ENCODE assay signal across 12 mouse cellular contexts in the genomic region with DNA sequence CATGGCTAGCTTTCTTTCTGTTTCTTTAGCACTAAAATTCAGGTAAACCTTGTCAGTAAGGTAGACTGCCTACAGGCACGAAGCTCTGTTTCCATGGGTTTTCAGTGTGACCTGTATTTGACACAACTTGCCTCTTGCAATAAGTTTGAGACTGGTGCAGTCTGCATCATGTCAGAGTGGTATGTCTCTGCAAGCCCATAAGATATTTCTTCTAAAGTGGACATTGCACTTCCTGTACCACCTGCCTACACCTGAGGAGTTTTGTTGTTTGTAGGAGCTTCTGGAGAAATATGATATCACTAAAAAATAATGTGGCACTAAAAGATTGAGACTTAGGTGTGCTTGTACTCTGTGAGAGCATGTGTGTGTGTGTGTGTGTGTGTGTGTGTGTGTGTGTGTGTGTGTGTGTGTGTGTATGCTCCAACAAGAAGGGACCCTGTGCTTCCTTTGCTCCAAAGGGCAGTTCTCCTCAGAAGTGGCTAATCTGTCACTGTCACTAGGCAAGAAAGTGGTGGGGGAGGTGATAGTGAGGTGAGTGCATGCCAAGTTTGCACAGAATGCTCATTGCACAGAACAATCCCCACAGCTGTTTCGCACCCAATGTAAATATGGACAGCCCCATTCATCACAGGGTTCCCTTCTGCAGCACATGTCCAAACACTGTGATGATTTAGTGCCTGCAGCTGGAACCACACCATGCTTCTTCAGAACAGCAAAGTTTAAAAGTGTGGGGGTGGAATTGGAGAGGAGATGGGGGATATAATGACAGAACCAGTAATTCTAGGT.
A peak's percentile ranks its signal among the peaks of the same experiment; 100 is the strongest.
DNase-seq lines count a peak whose midpoint lies in the region; ATAC-seq and TF ChIP-seq lines count a peak whose summit lies in the region.
"Had no signal": no experiment of that assay in that cellular context is flagged by ENCODE, and none has a peak within 500 bp of the region (broad histone marks: within the 10 kb centered on the region; RNA-seq: fewer than 3 reads in every experiment).

No protein-coding gene starts in this region.

- no peaks in the 10 kb centered on the region for H3K27me3 ChIP-seq in embryonic facial prominence, embryonic 14.5 days (replicated peaks; ENCODE audit: control insufficient read depth, insufficient read depth, low read length)
- no peaks in the 10 kb centered on the region for H3K27me3 ChIP-seq in embryonic facial prominence, embryonic 10.5 days (replicated peaks; ENCODE audit: low read depth, poor library complexity, severe bottlenecking)
- H3K27me3 ChIP-seq in lung, embryonic 16.5 days (ENCODE audit: control insufficient read depth, insufficient read depth, low read depth, low read length) = no peaks in the 10 kb centered on the region
- H3K27me3 ChIP-seq in intestine, embryonic 15.5 days (replicated peaks) = no peaks in the 10 kb centered on the region
- H3K27me3 ChIP-seq: heart, embryonic 13.5 days had no signal

- no peak for ATAC-seq in embryonic facial prominence, embryonic 14.5 days (ENCODE audit: low read depth)
- peak; percentile 73 for ATAC-seq in lung, embryonic 16.5 days (ENCODE audit: low read depth)
- ATAC-seq in intestine, embryonic 15.5 days = peak; percentile 95

- no peaks in the 10 kb centered on the region for H3K4me1 ChIP-seq in embryonic facial prominence, embryonic 14.5 days (ENCODE audit: control insufficient read depth, insufficient read depth, low read length)
- H3K4me1 ChIP-seq in embryonic facial prominence, embryonic 10.5 days = no peaks in the 10 kb centered on the region
- no peaks in the 10 kb centered on the region; the same call in 1 of the 2 replicates for H3K4me1 ChIP-seq in lung, embryonic 16.5 days (replicated peaks; ENCODE audit: control insufficient read depth, insufficient read depth, low read length)
- H3K4me1 ChIP-seq in lung, adult 2 months (ENCODE audit: control insufficient read depth, insufficient read depth, low read length) = no peaks in the 10 kb centered on the region
- 0 out of 2 replicates have a peak, but pooled peaks cover 3% of the 10 kb centered on the region for H3K4me1 ChIP-seq in intestine, embryonic 15.5 days (replicated peaks)
- H3K4me1 ChIP-seq: heart, embryonic 13.5 days had no signal

- no peak for TF ChIP-seq POLR2A in lung, adult 2 months (IDR thresholded peaks at IDR 0.05; ENCODE audit: borderline replicate concordance, extremely low read depth, low read depth, low read length)

- 68% methylated on average over 2 of the region's 2 CpGs for WGBS in embryonic facial prominence, embryonic 14.5 days
- WGBS in embryonic facial prominence, embryonic 10.5 days = 81% methylated on average over 2 of the region's 2 CpGs
- 8% methylated on average over 2 of the region's 2 CpGs for WGBS in lung, embryonic 16.5 days
- 35% methylated on average over 2 of the region's 2 CpGs for WGBS in lung, adult 2 months
- WGBS in intestine, embryonic 15.5 days = 27% methylated on average over 2 of the region's 2 CpGs

- TF ChIP-seq CTCF in lung, adult 2 months (IDR thresholded peaks at IDR 0.05; ENCODE audit: insufficient read depth, low read length) = no peak

- no peak overlapping the region for H3K27ac ChIP-seq in embryonic facial prominence, embryonic 14.5 days (replicated peaks; ENCODE audit: low read depth, low read length)
- no peak overlapping the region for H3K27ac ChIP-seq in embryonic facial prominence, embryonic 10.5 days (replicated peaks)
- H3K27ac ChIP-seq in lung, embryonic 16.5 days (ENCODE audit: low read length) = no peak overlapping the region
- H3K27ac ChIP-seq in intestine, embryonic 15.5 days = 0 out of 2 replicates have a peak overlapping the region, but pooled peaks have one; percentile 19
- H3K27ac ChIP-seq: heart, embryonic 13.5 days had no signal

- DNase-seq in embryonic facial prominence, embryonic 14.5 days (ENCODE audit: low spot score) = peak; percentile 20
- DNase-seq in embryonic facial prominence, embryonic 10.5 days (ENCODE audit: low spot score) = no peak
- DNase-seq in lung, adult 2 months = no peak
- peak; percentile 6 for DNase-seq in yolk sac, embryonic 10.5 days (ENCODE audit: low spot score)
- no peak for DNase-seq in layer of hippocampus, postnatal 25 days (ENCODE audit: extremely low spot score in 1 of 2, low spot score in 1 of 2)
- DNase-seq in left cerebral cortex, adult 8-10 months (ENCODE audit: low spot score in 2 of 2) = no peak
- DNase-seq: cerebellum, postnatal 14 days; right cerebral cortex, adult 18-20 months had no signal

- H3K4me3 ChIP-seq in embryonic facial prominence, embryonic 14.5 days (ENCODE audit: low read depth, low read length) = no peak overlapping the region
- no peak overlapping the region for H3K4me3 ChIP-seq in embryonic facial prominence, embryonic 10.5 days
- H3K4me3 ChIP-seq in lung, embryonic 16.5 days (ENCODE audit: low read length) = no peak overlapping the region
- H3K4me3 ChIP-seq in lung, adult 2 months (replicated peaks; ENCODE audit: extremely low read depth, low read depth, low read length) = no peak overlapping the region
- H3K4me3 ChIP-seq in intestine, embryonic 15.5 days (replicated peaks) = no peak overlapping the region
- H3K4me3 ChIP-seq: heart, embryonic 13.5 days had no signal

- no peak overlapping the region for H3K4me2 ChIP-seq in embryonic facial prominence, embryonic 14.5 days (ENCODE audit: low read depth, low read length)
- no peak overlapping the region for H3K4me2 ChIP-seq in lung, embryonic 16.5 days (ENCODE audit: low read depth, low read length)
- no peak overlapping the region for H3K4me2 ChIP-seq in intestine, embryonic 15.5 days (replicated peaks)
- H3K4me2 ChIP-seq: heart, embryonic 13.5 days; liver, embryonic 11.5 days had no signal

- H3K9ac ChIP-seq in embryonic facial prominence, embryonic 14.5 days (ENCODE audit: low read depth, low read length) = no peak overlapping the region
- no peak overlapping the region for H3K9ac ChIP-seq in lung, embryonic 16.5 days (ENCODE audit: low read length)
- no peak overlapping the region for H3K9ac ChIP-seq in intestine, embryonic 15.5 days
- H3K9ac ChIP-seq: heart, embryonic 13.5 days had no signal

- H3K9me3 ChIP-seq in embryonic facial prominence, embryonic 14.5 days (ENCODE audit: control insufficient read depth, low read length) = no peaks in the 10 kb centered on the region
- H3K9me3 ChIP-seq in embryonic facial prominence, embryonic 10.5 days = no peaks in the 10 kb centered on the region
- no peaks in the 10 kb centered on the region for H3K9me3 ChIP-seq in lung, embryonic 16.5 days (ENCODE audit: control insufficient read depth, low read length)
- H3K9me3 ChIP-seq in intestine, embryonic 15.5 days = no peaks in the 10 kb centered on the region
- H3K9me3 ChIP-seq: heart, embryonic 13.5 days had no signal

- no peaks in the 10 kb centered on the region for H3K36me3 ChIP-seq in embryonic facial prominence, embryonic 14.5 days (ENCODE audit: control insufficient read depth, insufficient read depth, low read length)
- no peaks in the 10 kb centered on the region for H3K36me3 ChIP-seq in embryonic facial prominence, embryonic 10.5 days (replicated peaks)
- no peaks in the 10 kb centered on the region for H3K36me3 ChIP-seq in lung, embryonic 16.5 days (ENCODE audit: control insufficient read depth, insufficient read depth, low read length)
- no peaks in the 10 kb centered on the region for H3K36me3 ChIP-seq in intestine, embryonic 15.5 days
- H3K36me3 ChIP-seq: heart, embryonic 13.5 days had no signal

Comparison
In these comparisons a context has a peak if more than half of its experiments do, and no peak if none do; other contexts are left out.
1. DNase-seq: peak in embryonic facial prominence, embryonic 14.5 days (single experiment) and yolk sac, embryonic 10.5 days (single experiment); none in embryonic facial prominence, embryonic 10.5 days (single experiment), lung, adult 2 months (single experiment), layer of hippocampus, postnatal 25 days (0 of 2) and left cerebral cortex, adult 8-10 months (0 of 2).